Mouse (Mus musculus): ENCODE measurements around the gene Dock8. TPM values are rescaled to one million over a fixed set of nuclear protein-coding genes. Genes with fewer than 3 reads are reported as not detected.
"Not testable (repeated sequence)": the region's sequence is repeated elsewhere in the genome, so short reads cannot be mapped to it uniquely, and the experiment has no call there.

Gene Dock8
- polyA plus RNA-seq, 1 experiment from 2014 or later: 5.6 TPM

DNA sequence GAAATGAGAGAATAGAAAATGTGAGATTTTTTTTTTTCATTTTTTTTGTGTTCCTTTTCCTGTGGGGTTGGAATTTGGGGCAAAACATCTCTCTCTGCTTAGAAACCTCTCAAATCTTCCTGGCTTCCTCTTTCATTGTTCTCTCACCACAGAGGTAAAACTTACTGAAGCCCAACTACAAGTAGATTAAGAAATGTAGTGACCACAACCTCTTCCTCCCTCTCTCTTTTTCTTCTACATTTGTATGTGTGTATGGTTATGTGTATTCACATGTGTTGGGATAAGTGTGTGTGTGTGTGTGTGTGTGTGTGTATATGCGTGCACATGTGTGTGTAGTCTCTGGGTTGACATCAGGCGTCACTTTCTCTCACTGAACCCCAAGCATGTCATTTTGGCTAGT is 9.2 kb downstream of the Dock8 start:
- Histone ChIP-seq H3K9ac (ENCODE audit: low read depth, low read length) (no peak overlapping the region), H3K4me1 (ENCODE audit: control insufficient read depth, insufficient read depth, low read length) (no peaks in the 10 kb centered on the region), H3K4me2 (ENCODE audit: low read depth, low read length) (no peak overlapping the region), H3K36me3 (ENCODE audit: control insufficient read depth, insufficient read depth, low read length) (no peaks in the 10 kb centered on the region), H3K4me3 (ENCODE audit: low read depth, low read length) (no peak overlapping the region), H3K27me3 (replicated peaks; ENCODE audit: control insufficient read depth, insufficient read depth, low read length) (no peaks in the 10 kb centered on the region), H3K27ac (replicated peaks; ENCODE audit: low read depth, low read length) (no peak overlapping the region), H3K9me3 (ENCODE audit: control insufficient read depth, low read length) (no peaks in the 10 kb centered on the region)
- DNase-seq (ENCODE audit: low spot score): no peak
- 82% methylated on average over 2 of the region's 2 CpGs for WGBS
- ATAC-seq (ENCODE audit: low read depth): no peak

- Histone ChIP-seq H3K36me3 (ENCODE audit: control insufficient read depth, insufficient read depth, low read length) (no peaks in the 10 kb centered on the region), H3K27me3 (replicated peaks; ENCODE audit: control insufficient read depth, insufficient read depth, low read length) (no peaks in the 10 kb centered on the region), H3K4me1 (ENCODE audit: control insufficient read depth, insufficient read depth, low read length) (no peaks in the 10 kb centered on the region), H3K4me2 (ENCODE audit: low read depth, low read length) (no peak overlapping the region), H3K27ac (replicated peaks; ENCODE audit: low read depth, low read length) (no peak overlapping the region), H3K4me3 (ENCODE audit: low read depth, low read length) (no peak overlapping the region), H3K9me3 (ENCODE audit: control insufficient read depth, low read length) (no peaks in the 10 kb centered on the region), H3K9ac (ENCODE audit: low read depth, low read length) (no peak overlapping the region)
- no peak for ATAC-seq (ENCODE audit: low read depth)
- 89% methylated on average over 6 of the region's 6 CpGs for WGBS
- no peak for DNase-seq (ENCODE audit: low spot score)
Observed at GRCm38 (mm10) chr19:25022766-25023165, 23.4 kb downstream of the Dock8 start.

- Histone ChIP-seq H3K36me3 (ENCODE audit: control insufficient read depth, insufficient read depth, low read length) (no peaks in the 10 kb centered on the region), H3K27me3 (replicated peaks; ENCODE audit: control insufficient read depth, insufficient read depth, low read length) (no peaks in the 10 kb centered on the region), H3K9ac (ENCODE audit: low read depth, low read length) (no peak overlapping the region), H3K4me3 (ENCODE audit: low read depth, low read length) (no peak overlapping the region), H3K27ac (replicated peaks; ENCODE audit: low read depth, low read length) (no peak overlapping the region), H3K4me2 (ENCODE audit: low read depth, low read length) (no peak overlapping the region), H3K9me3 (ENCODE audit: control insufficient read depth, low read length) (no peaks in the 10 kb centered on the region), H3K4me1 (ENCODE audit: control insufficient read depth, insufficient read depth, low read length) (0 out of 2 replicates have a peak, but pooled peaks cover under 1% of the 10 kb centered on the region)
- ATAC-seq (ENCODE audit: low read depth) (no peak), DNase-seq (ENCODE audit: low spot score) (no peak)
- 68% methylated on average over 4 of the region's 4 CpGs for WGBS
Observed at GRCm38 (mm10) chr19:25031765-25032164, 32.4 kb downstream of the Dock8 start.

GRCm38 (mm10) chr19:25033008-25033407 is 33.7 kb downstream of the Dock8 start:
- H3K27ac ChIP-seq (replicated peaks; ENCODE audit: low read depth, low read length); H3K4me3 ChIP-seq (ENCODE audit: low read depth, low read length); H3K9ac ChIP-seq (ENCODE audit: low read depth, low read length); ATAC-seq (ENCODE audit: low read depth); H3K4me2 ChIP-seq (ENCODE audit: low read depth, low read length); H3K4me1 ChIP-seq (ENCODE audit: control insufficient read depth, insufficient read depth, low read length); H3K36me3 ChIP-seq (ENCODE audit: control insufficient read depth, insufficient read depth, low read length); H3K9me3 ChIP-seq (ENCODE audit: control insufficient read depth, low read length); DNase-seq (ENCODE audit: low spot score); H3K27me3 ChIP-seq (replicated peaks; ENCODE audit: control insufficient read depth, insufficient read depth, low read length): not testable (repeated sequence)
- WGBS: 71% methylated on average over 5 of the region's 18 CpGs

DNA sequence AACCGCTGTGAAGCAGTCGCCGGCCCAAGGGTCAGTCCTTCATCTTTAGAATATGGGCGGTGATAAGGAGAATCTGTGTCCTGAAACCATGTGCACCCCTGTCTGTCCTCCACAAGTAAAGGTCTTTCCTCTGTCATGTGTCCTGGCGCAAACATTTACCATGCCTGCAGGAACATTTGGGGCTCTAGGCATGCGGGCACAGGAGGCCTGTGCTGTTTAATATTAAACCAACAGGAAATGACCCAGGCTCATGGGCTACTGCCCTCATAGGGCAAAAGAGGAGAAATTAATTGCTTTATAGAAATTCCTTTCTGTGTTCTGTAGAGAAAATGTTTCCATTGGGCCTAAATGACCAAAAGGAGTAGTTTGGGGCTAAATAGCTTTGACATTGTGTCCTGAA is 36.5 kb downstream of the Dock8 start:
- WGBS: 84% methylated on average over 6 of the region's 6 CpGs
- Histone ChIP-seq H3K4me3 (ENCODE audit: low read depth, low read length) (no peak overlapping the region), H3K4me1 (ENCODE audit: control insufficient read depth, insufficient read depth, low read length) (0 out of 2 replicates have a peak, but pooled peaks cover 4% of the 10 kb centered on the region), H3K4me2 (ENCODE audit: low read depth, low read length) (no peak overlapping the region), H3K9me3 (ENCODE audit: control insufficient read depth, low read length) (no peaks in the 10 kb centered on the region), H3K27ac (replicated peaks; ENCODE audit: low read depth, low read length) (no peak overlapping the region), H3K36me3 (ENCODE audit: control insufficient read depth, insufficient read depth, low read length) (no peaks in the 10 kb centered on the region), H3K9ac (ENCODE audit: low read depth, low read length) (no peak overlapping the region), H3K27me3 (replicated peaks; ENCODE audit: control insufficient read depth, insufficient read depth, low read length) (no peaks in the 10 kb centered on the region)
- DNase-seq (ENCODE audit: low spot score) (no peak), ATAC-seq (ENCODE audit: low read depth) (no peak)

GRCm38 (mm10) chr19:25036784-25037183 is 37.5 kb downstream of the Dock8 start:
- Histone ChIP-seq H3K4me1 (ENCODE audit: control insufficient read depth, insufficient read depth, low read length) (0 out of 2 replicates have a peak, but pooled peaks cover 4% of the 10 kb centered on the region), H3K36me3 (ENCODE audit: control insufficient read depth, insufficient read depth, low read length) (no peaks in the 10 kb centered on the region), H3K4me3 (ENCODE audit: low read depth, low read length) (no peak overlapping the region), H3K9me3 (ENCODE audit: control insufficient read depth, low read length) (no peaks in the 10 kb centered on the region), H3K4me2 (ENCODE audit: low read depth, low read length) (no peak overlapping the region), H3K9ac (ENCODE audit: low read depth, low read length) (no peak overlapping the region), H3K27ac (replicated peaks; ENCODE audit: low read depth, low read length) (peak overlapping the region; percentile 55; the same call in 1 of the 2 replicates), H3K27me3 (replicated peaks; ENCODE audit: control insufficient read depth, insufficient read depth, low read length) (no peaks in the 10 kb centered on the region)
- no peak for DNase-seq (ENCODE audit: low spot score)
- ATAC-seq (ENCODE audit: low read depth): no peak
- 71% methylated on average over 5 of the region's 5 CpGs for WGBS

GRCm38 (mm10) chr19:25037249-25037648 is 37.9 kb downstream of the Dock8 start:
- DNase-seq (ENCODE audit: low spot score) (peak; percentile 72), ATAC-seq (ENCODE audit: low read depth) (peak; percentile 84; the same call in 1 of the 2 replicates)
- no peak overlapping the region for H3K4me3 ChIP-seq (ENCODE audit: low read depth, low read length)
- H3K4me1 ChIP-seq (ENCODE audit: control insufficient read depth, insufficient read depth, low read length): 0 out of 2 replicates have a peak, but pooled peaks cover 4% of the 10 kb centered on the region
- no peak overlapping the region for H3K4me2 ChIP-seq (ENCODE audit: low read depth, low read length)
- 53% methylated on average over 4 of the region's 4 CpGs for WGBS
- no peaks in the 10 kb centered on the region for H3K9me3 ChIP-seq (ENCODE audit: control insufficient read depth, low read length)
- no peak overlapping the region for H3K9ac ChIP-seq (ENCODE audit: low read depth, low read length)
- H3K27ac ChIP-seq (replicated peaks; ENCODE audit: low read depth, low read length): no peak overlapping the region
- no peaks in the 10 kb centered on the region for H3K36me3 ChIP-seq (ENCODE audit: control insufficient read depth, insufficient read depth, low read length)
- H3K27me3 ChIP-seq (replicated peaks; ENCODE audit: control insufficient read depth, insufficient read depth, low read length): no peaks in the 10 kb centered on the region

GRCm38 (mm10) chr19:25038293-25038692 is 39.0 kb downstream of the Dock8 start:
- ATAC-seq (ENCODE audit: low read depth) (no peak), DNase-seq (ENCODE audit: low spot score) (no peak)
- Histone ChIP-seq H3K4me1 (ENCODE audit: control insufficient read depth, insufficient read depth, low read length) (0 out of 2 replicates have a peak, but pooled peaks cover 4% of the 10 kb centered on the region), H3K4me2 (ENCODE audit: low read depth, low read length) (no peak overlapping the region), H3K9ac (ENCODE audit: low read depth, low read length) (no peak overlapping the region), H3K4me3 (ENCODE audit: low read depth, low read length) (no peak overlapping the region), H3K36me3 (ENCODE audit: control insufficient read depth, insufficient read depth, low read length) (no peaks in the 10 kb centered on the region), H3K27ac (replicated peaks; ENCODE audit: low read depth, low read length) (no peak overlapping the region), H3K27me3 (replicated peaks; ENCODE audit: control insufficient read depth, insufficient read depth, low read length) (no peaks in the 10 kb centered on the region), H3K9me3 (ENCODE audit: control insufficient read depth, low read length) (no peaks in the 10 kb centered on the region)
- WGBS: 45% methylated on average over 6 of the region's 6 CpGs

DNA sequence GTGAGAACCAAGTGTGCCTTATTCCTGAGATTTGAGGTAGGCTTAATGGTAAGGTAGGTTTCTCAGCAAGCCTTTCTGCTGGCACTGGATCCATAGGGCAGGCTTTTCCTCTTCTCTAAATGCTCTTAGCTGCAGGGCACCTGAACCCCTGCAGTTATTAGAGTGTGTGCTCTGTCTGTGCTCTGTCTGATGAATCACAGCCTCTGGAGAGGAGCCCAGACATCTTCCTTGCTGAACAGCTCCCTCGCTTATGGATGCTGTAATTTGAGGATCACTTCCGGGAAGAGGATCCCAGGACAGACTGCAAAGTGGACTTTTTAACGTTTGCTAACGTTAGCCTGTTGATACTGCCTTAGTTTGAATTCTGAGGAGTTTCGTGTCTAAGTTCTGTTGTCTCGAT is 41.9 kb downstream of the Dock8 start:
- Histone ChIP-seq H3K9me3 (ENCODE audit: control insufficient read depth, low read length) (no peaks in the 10 kb centered on the region), H3K27ac (replicated peaks; ENCODE audit: low read depth, low read length) (no peak overlapping the region), H3K36me3 (ENCODE audit: control insufficient read depth, insufficient read depth, low read length) (no peaks in the 10 kb centered on the region), H3K4me3 (ENCODE audit: low read depth, low read length) (no peak overlapping the region), H3K4me1 (ENCODE audit: control insufficient read depth, insufficient read depth, low read length) (0 out of 2 replicates have a peak, but pooled peaks cover 4% of the 10 kb centered on the region), H3K9ac (ENCODE audit: low read depth, low read length) (no peak overlapping the region), H3K27me3 (replicated peaks; ENCODE audit: control insufficient read depth, insufficient read depth, low read length) (no peaks in the 10 kb centered on the region), H3K4me2 (ENCODE audit: low read depth, low read length) (no peak overlapping the region)
- ATAC-seq (ENCODE audit: low read depth) (no peak; the same call in 1 of the 2 replicates), DNase-seq (ENCODE audit: low spot score) (peak; percentile 50)
- WGBS: 37% methylated on average over 6 of the region's 6 CpGs
